Mouse (Mus musculus): Measurements from ENCODE around the gene Cdon. TPM values are rescaled to one million over a fixed set of nuclear protein-coding genes. Genes with fewer than 3 reads are reported as not detected.
"Not testable (repeated sequence)": the region's sequence is repeated elsewhere in the genome, so short reads cannot be mapped to it uniquely, and the experiment has no call there.

Gene Cdon
- polyA plus RNA-seq, 1 experiment from 2014 or later = 23.4 TPM

DNA sequence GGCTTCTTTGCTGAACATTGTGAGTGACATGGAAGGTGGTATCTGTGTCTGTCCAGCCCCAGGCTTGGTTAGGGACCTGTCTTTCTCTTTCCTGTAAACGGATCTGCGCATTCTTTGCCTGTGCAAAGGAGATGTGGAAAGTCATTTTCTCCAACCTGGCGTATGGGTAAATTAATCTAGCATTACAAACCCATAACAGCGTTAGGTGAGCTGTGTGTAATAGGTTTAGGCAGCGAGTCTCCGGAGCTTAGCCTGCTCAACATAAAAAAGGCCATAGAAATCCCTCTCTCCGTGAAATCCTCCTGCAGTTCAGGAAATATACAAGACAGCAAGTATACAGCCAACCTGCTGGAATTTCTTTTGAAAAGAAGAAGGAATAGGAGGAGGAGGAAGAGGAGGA, 9.0 kb upstream of the Cdon start:
- no peak overlapping the region for H3K9ac ChIP-seq
- 25% methylated on average over 7 of the region's 7 CpGs for WGBS
- peak overlapping the region; percentile 80 for H3K27ac ChIP-seq
- H3K27me3 ChIP-seq = peaks cover 30% of the 10 kb centered on the region
- no peak overlapping the region for H3K4me2 ChIP-seq
- ATAC-seq (ENCODE audit: low FRiP score) = no peak
- no peaks in the 10 kb centered on the region for H3K36me3 ChIP-seq (replicated peaks)
- H3K4me3 ChIP-seq (replicated peaks) = no peak overlapping the region
- peaks cover 13% of the 10 kb centered on the region for H3K4me1 ChIP-seq
- no peaks in the 10 kb centered on the region for H3K9me3 ChIP-seq

DNA sequence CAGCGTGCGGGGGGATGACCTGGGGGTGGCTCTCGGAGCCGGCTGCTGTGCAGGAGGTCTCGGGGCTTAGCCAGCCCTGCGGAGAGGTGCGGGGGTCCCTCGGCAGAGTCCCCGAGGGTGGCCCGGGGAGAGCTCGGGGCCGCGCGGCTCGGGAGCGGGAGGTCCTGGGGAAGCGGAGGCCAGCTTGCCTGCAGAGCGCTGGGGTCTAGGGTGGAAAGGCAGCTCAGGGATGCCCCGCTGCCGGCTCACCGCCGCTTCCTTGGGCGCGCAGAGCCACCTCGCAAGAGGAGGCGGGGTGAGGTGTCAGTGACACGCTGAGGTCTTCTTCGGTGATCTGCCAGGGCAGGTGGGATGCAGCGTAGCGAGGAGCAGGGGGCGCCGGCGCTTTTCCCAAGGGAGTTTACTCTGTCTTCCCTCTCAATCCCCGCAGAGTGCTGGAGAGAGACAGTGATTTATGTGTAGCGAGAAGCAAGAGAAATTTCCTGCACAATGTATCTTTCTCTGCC, 855 bp downstream of the Cdon start:
- Histone ChIP-seq H3K9me3 (no peaks in the 10 kb centered on the region), H3K27me3 (peaks cover 24% of the 10 kb centered on the region), H3K36me3 (replicated peaks) (no peaks in the 10 kb centered on the region), H3K27ac (peak overlapping the region; percentile 96), H3K4me1 (peaks cover 33% of the 10 kb centered on the region), H3K4me3 (replicated peaks) (peak overlapping the region; percentile 93), H3K9ac (peak overlapping the region; percentile 99), H3K4me2 (peak overlapping the region; percentile 73)
- 0% methylated on average over 31 of the region's 35 CpGs for WGBS
- peak; percentile 79 for ATAC-seq (ENCODE audit: low FRiP score)

GRCm38 (mm10) chr9:35422405-35422941, 1.5 kb downstream of the Cdon start:
- Histone ChIP-seq H3K4me2 (peak overlapping the region; percentile 73), H3K27me3 (peaks cover 24% of the 10 kb centered on the region), H3K27ac (peak overlapping the region; percentile 96), H3K4me3 (replicated peaks) (peak overlapping the region; percentile 93), H3K36me3 (replicated peaks) (no peaks in the 10 kb centered on the region), H3K9me3 (no peaks in the 10 kb centered on the region), H3K4me1 (peaks cover 37% of the 10 kb centered on the region), H3K9ac (peak overlapping the region; percentile 99)
- 2% methylated on average over 4 of the region's 4 CpGs for WGBS
- ATAC-seq (ENCODE audit: low FRiP score) = no peak

DNA sequence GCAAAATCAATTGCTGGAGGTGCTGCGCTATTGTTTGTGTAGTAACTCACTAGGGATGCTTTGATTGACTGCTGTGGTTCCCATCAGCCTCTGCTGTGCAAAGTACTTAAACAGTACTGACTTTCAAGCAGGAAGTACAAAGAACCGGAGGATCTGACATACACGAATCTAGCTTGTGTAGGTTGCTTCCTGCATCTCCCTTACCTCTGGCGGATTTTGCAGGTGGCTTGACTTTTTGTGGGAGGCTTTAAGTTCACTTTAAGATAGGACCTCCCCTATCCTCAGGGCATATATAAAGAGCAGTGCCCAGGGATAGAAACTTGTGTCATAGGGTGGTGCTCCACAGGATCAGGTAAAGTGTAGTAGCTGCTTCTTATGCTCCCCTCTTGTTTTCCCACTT, 2.3 kb downstream of the Cdon start:
- peaks cover 20% of the 10 kb centered on the region for H3K27me3 ChIP-seq
- no peak for ATAC-seq (ENCODE audit: low FRiP score)
- peak overlapping the region; percentile 93 for H3K4me3 ChIP-seq (replicated peaks)
- peak overlapping the region; percentile 68 for H3K27ac ChIP-seq
- H3K9me3 ChIP-seq = no peaks in the 10 kb centered on the region
- peak overlapping the region; percentile 73 for H3K4me2 ChIP-seq
- H3K4me1 ChIP-seq = peaks cover 44% of the 10 kb centered on the region
- WGBS = 6% methylated on average over 4 of the region's 4 CpGs
- no peaks in the 10 kb centered on the region for H3K36me3 ChIP-seq (replicated peaks)
- H3K9ac ChIP-seq = peak overlapping the region; percentile 57

- Histone ChIP-seq H3K9me3 (no peaks in the 10 kb centered on the region), H3K9ac (peak overlapping the region; percentile 38), H3K36me3 (replicated peaks) (no peaks in the 10 kb centered on the region), H3K27me3 (peaks cover 8% of the 10 kb centered on the region), H3K4me3 (replicated peaks) (peak overlapping the region; percentile 37), H3K4me2 (peak overlapping the region; percentile 49), H3K4me1 (peaks cover 44% of the 10 kb centered on the region), H3K27ac (peak overlapping the region; percentile 77)
- WGBS = 8% methylated on average over 8 of the region's 8 CpGs
- peak; percentile 16; the same call in 1 of the 2 replicates for ATAC-seq (ENCODE audit: low FRiP score)
Observed at GRCm38 (mm10) chr9:35424671-35425070, 3.7 kb downstream of the Cdon start.

- Histone ChIP-seq H3K4me3 (replicated peaks) (no peak overlapping the region), H3K9ac (no peak overlapping the region), H3K36me3 (replicated peaks) (no peaks in the 10 kb centered on the region), H3K9me3 (no peaks in the 10 kb centered on the region), H3K4me1 (peaks cover 58% of the 10 kb centered on the region), H3K4me2 (no peak overlapping the region), H3K27ac (0 out of 2 replicates have a peak overlapping the region, but pooled peaks have one; percentile 15), H3K27me3 (peaks cover 3% of the 10 kb centered on the region)
- ATAC-seq (ENCODE audit: low FRiP score) = no peak
- WGBS = 84% methylated on average over 8 of the region's 8 CpGs
Observed at GRCm38 (mm10) chr9:35430476-35430875, 9.5 kb downstream of the Cdon start.

DNA sequence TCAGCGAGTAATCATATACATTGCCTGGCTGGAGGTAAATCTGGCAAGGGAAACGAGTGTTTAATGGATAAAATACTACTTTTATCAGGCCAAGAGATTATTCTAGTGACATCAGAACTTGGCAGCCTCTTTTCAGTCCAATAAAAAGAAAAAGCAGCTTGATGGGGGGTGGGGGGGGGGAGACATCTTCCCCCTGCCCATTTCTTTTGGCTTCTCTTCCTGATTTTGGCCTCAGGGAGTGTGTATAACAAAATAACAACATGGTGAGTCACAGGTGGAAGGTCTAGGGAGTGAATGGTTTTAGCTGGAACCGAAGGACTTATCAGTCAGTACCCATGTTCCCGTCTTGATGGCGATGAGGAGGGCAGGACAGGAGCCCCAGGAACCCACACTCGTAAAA, 10.5 kb downstream of the Cdon start:
- Histone ChIP-seq H3K36me3 (replicated peaks) (no peaks in the 10 kb centered on the region), H3K9ac (no peak overlapping the region), H3K4me3 (replicated peaks) (no peak overlapping the region), H3K9me3 (no peaks in the 10 kb centered on the region), H3K27me3 (peaks cover 2% of the 10 kb centered on the region; the same call in 1 of the 2 replicates), H3K4me2 (no peak overlapping the region), H3K27ac (no peak overlapping the region), H3K4me1 (peaks cover 58% of the 10 kb centered on the region)
- WGBS = 74% methylated on average over 6 of the region's 6 CpGs
- no peak for ATAC-seq (ENCODE audit: low FRiP score)

GRCm38 (mm10) chr9:35432717-35433297, 11.9 kb downstream of the Cdon start:
- not testable (repeated sequence) for H3K9me3 ChIP-seq; H3K9ac ChIP-seq; H3K36me3 ChIP-seq (replicated peaks); H3K4me3 ChIP-seq (replicated peaks); H3K4me2 ChIP-seq; ATAC-seq (ENCODE audit: low FRiP score); H3K27me3 ChIP-seq; H3K27ac ChIP-seq
- peaks cover 48% of the 10 kb centered on the region for H3K4me1 ChIP-seq
- 52% methylated on average over 3 of the region's 3 CpGs for WGBS

DNA sequence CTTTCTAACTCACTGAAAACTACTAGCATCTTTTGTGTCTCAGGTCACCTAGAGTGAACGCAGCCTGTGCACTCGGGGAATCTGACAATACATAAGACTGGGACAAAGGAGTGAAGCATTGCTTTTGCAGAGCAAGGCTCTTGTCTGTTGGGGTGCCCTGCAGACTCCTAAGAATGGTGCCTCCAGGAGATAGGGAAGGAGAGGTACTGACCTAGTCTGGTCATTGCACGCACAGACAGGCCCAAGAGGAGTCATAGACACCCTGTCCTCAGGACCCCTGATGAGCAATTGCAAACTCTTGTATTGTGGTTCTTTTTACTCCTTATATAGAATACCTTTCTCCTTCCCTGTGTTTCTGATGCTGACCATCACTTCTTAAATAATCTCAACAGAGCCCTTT, 13.4 kb downstream of the Cdon start:
- no peaks in the 10 kb centered on the region for H3K36me3 ChIP-seq (replicated peaks)
- H3K27me3 ChIP-seq = peaks cover 14% of the 10 kb centered on the region
- 16% methylated on average over 3 of the region's 3 CpGs for WGBS
- ATAC-seq (ENCODE audit: low FRiP score) = no peak
- H3K27ac ChIP-seq = 0 out of 2 replicates have a peak overlapping the region, but pooled peaks have one; percentile 0
- no peak overlapping the region for H3K4me3 ChIP-seq (replicated peaks)
- peaks cover 47% of the 10 kb centered on the region for H3K4me1 ChIP-seq
- H3K9me3 ChIP-seq = no peaks in the 10 kb centered on the region
- no peak overlapping the region for H3K4me2 ChIP-seq
- no peak overlapping the region for H3K9ac ChIP-seq

- Histone ChIP-seq H3K4me1 (peaks cover 44% of the 10 kb centered on the region), H3K27ac (no peak overlapping the region), H3K9me3 (no peaks in the 10 kb centered on the region), H3K36me3 (replicated peaks) (no peaks in the 10 kb centered on the region), H3K9ac (no peak overlapping the region), H3K4me2 (0 out of 2 replicates have a peak overlapping the region, but pooled peaks have one; percentile 6), H3K27me3 (peaks cover 14% of the 10 kb centered on the region), H3K4me3 (replicated peaks) (no peak overlapping the region)
- 44% methylated on average over 9 of the region's 9 CpGs for WGBS
- ATAC-seq (ENCODE audit: low FRiP score) = no peak
Observed at GRCm38 (mm10) chr9:35435565-35435964, 14.6 kb downstream of the Cdon start.

- Histone ChIP-seq H3K4me1 (peaks cover 42% of the 10 kb centered on the region), H3K27ac (no peak overlapping the region), H3K9ac (no peak overlapping the region), H3K4me3 (replicated peaks) (no peak overlapping the region), H3K9me3 (no peaks in the 10 kb centered on the region), H3K27me3 (peaks cover 19% of the 10 kb centered on the region), H3K36me3 (replicated peaks) (no peaks in the 10 kb centered on the region), H3K4me2 (no peak overlapping the region)
- WGBS = 91% methylated on average over 8 of the region's 8 CpGs
- no peak for ATAC-seq (ENCODE audit: low FRiP score)
Observed at GRCm38 (mm10) chr9:35438286-35439061, 17.5 kb downstream of the Cdon start.

GRCm38 (mm10) chr9:35439062-35439442, 18.1 kb downstream of the Cdon start:
- Histone ChIP-seq H3K9ac (no peak overlapping the region), H3K36me3 (replicated peaks) (no peaks in the 10 kb centered on the region), H3K4me3 (replicated peaks) (no peak overlapping the region), H3K9me3 (no peaks in the 10 kb centered on the region), H3K4me2 (no peak overlapping the region), H3K4me1 (peaks cover 42% of the 10 kb centered on the region), H3K27me3 (peaks cover 21% of the 10 kb centered on the region), H3K27ac (no peak overlapping the region)
- 79% methylated on average over 6 of the region's 6 CpGs for WGBS
- ATAC-seq (ENCODE audit: low FRiP score) = no peak

Data from forebrain, embryonic 12.5 days (tissue).